Mouse (Mus musculus) left cerebral cortex, postnatal 14 days (tissue): ENCODE measurements around the gene Atl2. TPM values are rescaled to one million over a fixed set of nuclear protein-coding genes. Genes with fewer than 3 reads are reported as not detected.
A peak's percentile ranks its signal among the peaks of the same experiment; 100 is the strongest.

Source experiments
- DNase-seq, 2 experiments: peaks; one replicate each; pipeline ENCODE4 v3.0.0; 2021 to 2022; ENCODE audit warnings: low spot score in 2 of 2, mixed read lengths in 1 of 2
- intact Hi-C: fragments of 180-260 bp; cut with DNase I; formaldehyde crosslinking; loops from one replicate; pipeline ENCODE4 v1.15.1; 2025
- total RNA-seq, 2 experiments: library from RNA; stranded (reverse); gene quantifications; 2 replicates each; pipeline ENCODE4 v1.2.3; 2021

Gene Atl2
- total RNA-seq, 2 experiments from 2014 or later, result 64.0 to 65.9 TPM

DNA sequence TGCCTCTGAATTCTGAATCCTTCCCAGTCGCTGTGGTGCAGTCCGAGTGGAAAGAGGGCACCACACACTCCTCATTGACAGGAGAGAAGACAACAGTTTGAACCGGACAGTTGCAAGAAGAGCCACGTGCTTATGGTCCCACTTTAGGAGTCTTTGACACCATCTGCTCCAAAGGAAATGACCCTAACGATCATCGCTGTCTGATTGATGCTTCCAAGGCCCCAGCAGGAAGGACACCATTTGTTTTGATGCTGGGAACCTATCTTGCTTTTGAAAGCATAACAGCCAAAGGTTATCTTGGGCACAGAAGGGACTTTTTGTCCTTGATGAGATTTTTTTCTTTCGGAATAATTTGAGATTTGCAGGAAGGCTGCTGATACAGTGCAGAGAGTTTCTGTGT, 58.9 kb downstream of the Atl2 start:
- DNase-seq, result no peak
- intact Hi-C loops, result no loop called here

GRCm38 (mm10) chr17:79835714-79836373, 60.1 kb downstream of the Atl2 start:
- intact Hi-C loops, result no loop called here
- DNase-seq, result peak in 1 of 2 experiments; percentile 13

- DNase-seq, result no peak
- intact Hi-C loops, result no loop called here
These were observed 63.6 kb downstream of the Atl2 start for GRCm38 (mm10) chr17:79832284-79832683.

DNA sequence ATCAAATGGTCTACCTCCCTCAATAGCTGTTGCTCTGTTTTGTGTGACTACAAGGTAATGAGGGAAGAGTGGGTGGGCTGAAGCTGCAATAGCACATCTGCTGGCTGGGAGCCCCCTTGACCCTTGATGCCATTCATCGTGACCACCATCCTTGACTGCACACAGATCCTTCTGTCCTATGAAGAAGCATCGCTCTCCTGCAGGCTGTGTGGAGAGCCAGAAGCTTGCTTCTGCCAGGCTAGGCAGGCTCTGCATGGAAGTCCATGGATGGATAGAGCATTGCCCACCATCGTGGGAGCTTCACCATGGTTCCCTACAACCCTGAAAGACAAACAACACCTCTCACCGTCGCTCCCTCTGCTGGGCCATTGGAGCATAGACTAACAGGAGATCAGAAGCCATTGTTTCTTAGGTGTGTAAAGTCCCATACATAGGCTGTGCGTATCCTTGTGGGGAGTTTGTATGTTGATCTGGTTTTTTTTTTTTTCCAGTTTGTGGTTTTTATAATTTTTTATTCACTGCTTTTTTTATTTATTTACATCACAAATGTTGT, 69.4 kb downstream of the Atl2 start:
- intact Hi-C loops, result no loop called here
- DNase-seq, result no peak

DNA sequence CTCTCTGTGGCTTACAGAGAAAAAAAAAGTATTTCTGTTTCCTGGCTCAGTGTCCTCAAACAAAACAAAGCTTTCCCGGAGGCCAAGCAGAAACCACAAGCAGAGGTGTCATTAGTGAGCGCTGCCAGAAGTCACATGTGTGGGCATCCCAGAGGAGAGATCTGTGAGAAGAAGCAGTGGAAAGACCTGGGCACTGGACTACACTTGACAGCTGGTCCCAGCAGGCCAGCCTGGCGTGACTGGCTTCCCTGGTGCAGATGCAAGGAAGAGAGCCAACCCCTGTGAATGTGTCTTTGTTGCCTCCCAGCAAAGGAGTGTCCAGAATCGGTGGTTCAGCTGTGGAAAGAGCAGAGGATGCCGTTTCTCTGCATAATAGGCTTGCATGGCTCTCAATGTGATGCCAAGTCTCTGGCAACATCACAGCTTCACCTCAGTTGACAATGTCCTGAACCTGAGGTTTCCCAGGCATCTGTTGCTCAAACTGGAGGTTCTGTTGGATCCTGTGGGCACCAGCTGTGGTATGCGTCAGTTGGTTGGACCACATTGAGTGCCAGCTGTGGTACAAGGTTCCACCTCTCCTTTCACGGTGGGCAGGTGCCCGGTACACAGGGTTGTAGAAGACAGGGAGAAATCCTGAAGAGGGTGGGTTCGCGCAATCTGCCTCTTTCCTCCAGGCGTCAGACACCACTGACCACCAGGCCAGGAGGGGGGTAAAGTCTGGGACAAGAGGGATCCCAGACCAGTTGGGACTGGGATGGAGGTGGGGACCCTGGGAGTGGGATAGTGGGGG, 70.5 kb downstream of the Atl2 start:
- no peak for DNase-seq
- intact Hi-C loops, result no loop called here

DNA sequence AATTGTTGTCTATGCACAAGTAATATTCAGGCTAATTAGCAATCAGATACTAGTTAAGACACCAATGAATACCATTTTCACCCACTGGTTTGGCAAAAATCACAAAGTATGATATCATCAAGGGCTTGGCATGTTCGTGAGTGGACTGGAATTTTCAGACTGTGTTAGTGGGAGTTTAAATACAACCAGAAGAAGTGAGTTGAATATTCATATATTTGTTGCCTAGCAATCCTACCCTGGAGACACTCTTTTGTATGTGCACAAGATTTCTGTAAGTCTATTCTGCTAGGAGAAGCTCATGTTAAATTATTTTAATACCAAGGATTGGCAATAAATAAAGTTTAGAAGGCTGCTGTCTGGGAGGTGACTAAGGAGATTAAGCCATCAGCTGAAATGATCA, 71.5 kb downstream of the Atl2 start:
- intact Hi-C loops, result no loop called here

GRCm38 (mm10) chr17:79818884-79819283, 77.0 kb downstream of the Atl2 start:
- no peak for DNase-seq
- intact Hi-C loops, result no loop called here

More for the DNA sequence above, 71.5 kb downstream of the Atl2 start:
- no peak for DNase-seq

DNA sequence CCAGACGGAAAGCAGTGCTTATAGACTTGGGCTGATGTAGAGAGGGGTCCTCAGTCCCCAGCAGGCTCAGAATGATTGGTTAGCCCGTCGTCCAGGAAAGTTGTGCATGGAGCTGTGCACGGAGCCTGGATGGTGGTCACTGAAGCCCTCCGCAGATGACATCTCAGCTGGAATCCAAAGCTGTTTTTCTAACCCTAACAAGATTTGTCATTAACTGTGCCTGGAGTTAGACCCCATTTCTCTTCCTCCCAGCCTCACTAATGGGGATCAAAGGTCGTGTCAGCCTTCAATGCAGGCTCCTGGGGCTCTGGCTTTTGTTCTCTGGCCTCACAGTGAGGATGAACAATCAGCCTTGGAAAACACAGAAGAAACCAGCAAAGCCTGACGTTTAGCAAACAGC, 77.9 kb downstream of the Atl2 start:
- no peak for DNase-seq
- intact Hi-C loops, result no loop called here

- DNase-seq, result no peak
- intact Hi-C loops, result no loop called here
These were observed 78.4 kb downstream of the Atl2 start for GRCm38 (mm10) chr17:79817551-79817950.

GRCm38 (mm10) chr17:79816896-79817295, 79.0 kb downstream of the Atl2 start:
- intact Hi-C loops, result no loop called here
- DNase-seq, result no peak

GRCm38 (mm10) chr17:79810421-79810820, 85.5 kb downstream of the Atl2 start:
- DNase-seq, result no peak
- intact Hi-C loops, result no loop called here

GRCm38 (mm10) chr17:79809491-79810316, 86.2 kb downstream of the Atl2 start:
- no peak for DNase-seq
- intact Hi-C loops, result no loop called here

- intact Hi-C loops, result no loop called here
- DNase-seq, result no peak
These were observed 88.5 kb downstream of the Atl2 start for GRCm38 (mm10) chr17:79807237-79807930.

DNA sequence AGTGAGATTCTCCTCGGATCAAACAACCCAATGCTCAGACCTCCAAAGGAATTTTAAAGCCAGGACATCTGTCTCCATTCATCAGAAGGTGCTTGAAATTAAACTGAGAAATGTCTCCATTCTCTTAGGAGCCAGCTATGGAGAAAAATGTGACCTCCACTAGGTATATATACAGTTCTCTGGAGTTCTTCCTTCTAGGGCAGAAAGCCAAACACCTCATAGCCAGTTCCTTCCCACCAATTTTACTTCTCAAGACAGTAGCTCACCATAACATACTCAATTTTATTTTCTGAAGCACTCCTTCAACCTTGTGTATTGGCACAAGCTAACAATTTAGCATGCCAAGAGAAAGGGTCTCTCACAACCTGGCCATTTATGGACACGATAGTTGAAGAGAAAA, 91.2 kb downstream of the Atl2 start:
- intact Hi-C loops, result no loop called here
- DNase-seq, result no peak

GRCm38 (mm10) chr17:79802056-79802455, 93.9 kb downstream of the Atl2 start:
- intact Hi-C loops, result no loop called here
- DNase-seq, result no peak

DNA sequence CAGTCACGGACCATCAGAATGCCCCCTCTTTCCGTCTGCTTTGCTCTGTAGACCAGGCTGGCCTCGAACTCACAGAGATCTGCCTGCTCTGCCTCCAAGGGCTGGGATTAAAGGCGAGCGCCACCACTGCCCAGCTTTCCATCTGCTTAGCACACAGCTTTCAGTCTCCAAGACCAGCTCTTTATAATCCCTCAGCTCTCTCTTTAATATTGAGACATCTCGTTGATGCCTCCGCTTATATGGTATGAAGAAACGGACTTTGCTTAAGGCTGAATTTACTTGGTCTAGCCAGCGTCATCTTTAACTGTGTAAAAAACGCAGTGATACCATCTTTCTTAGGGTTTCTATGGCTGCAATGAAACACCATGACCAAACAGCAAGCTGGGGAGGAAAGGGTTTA, 97.1 kb downstream of the Atl2 start:
- intact Hi-C loops, result no loop called here
- no peak for DNase-seq
